Mouse (Mus musculus) megakaryocyte, embryonic 14.5 days (primary cell): ENCODE data around the gene Kcng3. TPM values are rescaled to one million over a fixed set of nuclear protein-coding genes. Genes with fewer than 3 reads are reported as not detected.

ENCODE experiments used
- H3K27me3 ChIP-seq: replicated peaks from 2 replicates; pipeline ENCODE3; 2012; ENCODE audit warnings: inconsistent platforms
- H3K36me3 ChIP-seq: replicated peaks from 2 replicates; pipeline ENCODE3; 2012; ENCODE audit warnings: low read length, inconsistent platforms, mixed read lengths
- H3K4me1 ChIP-seq: 2 replicates; pipeline ENCODE4 v1.6.1; 2012; ENCODE audit warnings: inconsistent platforms
- H3K4me3 ChIP-seq: replicated peaks from 2 replicates; pipeline ENCODE3; 2012; ENCODE audit warnings: moderate library complexity, mild to moderate bottlenecking, inconsistent platforms
- H3K9me3 ChIP-seq: 2 replicates; pipeline ENCODE4 v1.6.1; 2012; ENCODE audit warnings: inconsistent platforms
- FLI1 ChIP-seq: IDR thresholded peaks from 2 replicates; pipeline ENCODE4 v1.6.1; 2012; ENCODE audit warnings: low read length, inconsistent platforms, mixed read lengths
- GATA1 ChIP-seq: IDR thresholded peaks from 3 replicates; pipeline ENCODE4 v1.6.1; 2012; ENCODE audit warnings: mixed read lengths, low read length, inconsistent platforms, borderline replicate concordance
- polyA plus RNA-seq: library from polyadenylated mRNA; stranded (reverse); fragments of >175 nt; gene quantifications from 2 replicates; pipeline ENCODE4 v1.2.3, GENCODE M21; 2012; ENCODE audit warnings: low replicate concordance; ENCODE audit not compliant: insufficient read depth

Kcng3 gene
- polyA plus RNA-seq, 1 experiment = not detected

DNA sequence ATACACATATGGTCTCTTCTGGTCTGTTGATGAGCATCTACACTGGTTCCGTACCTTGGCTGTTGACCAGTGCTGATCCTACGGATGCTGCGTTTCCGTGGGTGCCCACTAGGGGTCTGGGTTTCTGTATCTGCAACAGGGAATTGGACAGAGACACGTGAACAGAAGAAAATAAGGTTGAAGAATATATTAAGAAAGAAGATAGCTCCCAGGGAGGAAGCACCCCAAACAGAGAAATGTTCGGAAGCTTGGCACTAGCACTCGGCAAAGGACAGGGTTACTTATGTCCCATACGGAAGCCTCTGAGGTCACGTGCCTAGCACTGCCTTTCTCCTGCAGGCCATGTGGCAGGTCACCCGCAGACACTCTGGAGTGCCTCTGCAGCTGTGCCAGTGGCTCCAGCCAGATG, 68.0 kb downstream of the Kcng3 start:
- Histone ChIP-seq H3K36me3 (no peaks in the 10 kb centered on the region), H3K4me3 (no peak overlapping the region), H3K9me3 (peaks cover 12% of the 10 kb centered on the region), H3K4me1 (peaks cover 10% of the 10 kb centered on the region), H3K27me3 (peaks cover 9% of the 10 kb centered on the region)
- no peak for TF ChIP-seq GATA1
- TF ChIP-seq FLI1 = no peak

DNA sequence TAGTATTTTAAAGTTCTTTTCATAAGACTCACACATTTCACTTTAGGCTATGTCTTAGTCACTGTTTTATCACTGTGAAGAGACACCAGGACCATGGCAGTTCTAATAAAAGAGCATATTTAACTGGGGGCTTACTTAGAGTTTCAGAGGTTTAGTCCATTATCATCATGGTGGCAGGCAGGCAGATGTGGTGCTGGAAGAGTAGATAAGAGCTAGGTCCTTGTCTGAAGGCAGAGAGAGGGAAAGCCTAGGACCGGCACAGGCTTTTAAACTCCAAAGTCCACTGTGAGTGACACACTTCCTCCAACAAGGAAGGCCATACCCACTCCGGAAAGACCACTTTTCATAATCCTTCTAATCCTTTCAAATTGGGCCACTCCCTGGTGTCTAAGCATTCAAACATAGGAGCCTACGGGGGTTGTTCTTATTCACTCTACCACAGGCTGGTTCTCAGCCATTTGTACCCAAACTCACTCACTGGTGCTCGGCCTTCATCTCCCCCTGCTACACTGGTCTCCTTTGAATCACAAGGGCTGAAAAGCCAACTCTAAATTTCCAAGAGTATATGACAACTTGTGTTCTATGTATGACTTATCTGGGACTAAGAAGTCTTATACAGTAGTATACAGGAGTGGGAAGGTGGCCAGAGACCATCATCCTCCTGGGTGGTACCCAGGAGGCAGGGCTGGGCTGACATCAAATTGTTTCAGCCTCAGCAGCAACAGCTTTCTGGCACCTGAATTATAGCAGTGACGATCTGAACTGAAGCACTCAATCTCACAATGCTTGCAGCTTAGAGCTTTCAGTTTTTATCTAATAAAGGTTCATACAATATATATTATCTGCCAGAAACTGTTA, 69.3 kb downstream of the Kcng3 start:
- H3K4me1 ChIP-seq = peaks cover 10% of the 10 kb centered on the region
- H3K4me3 ChIP-seq = no peak overlapping the region
- H3K27me3 ChIP-seq = peaks cover 8% of the 10 kb centered on the region
- TF ChIP-seq GATA1 = no peak
- no peak for TF ChIP-seq FLI1
- no peaks in the 10 kb centered on the region for H3K36me3 ChIP-seq
- H3K9me3 ChIP-seq = peaks cover 12% of the 10 kb centered on the region

DNA sequence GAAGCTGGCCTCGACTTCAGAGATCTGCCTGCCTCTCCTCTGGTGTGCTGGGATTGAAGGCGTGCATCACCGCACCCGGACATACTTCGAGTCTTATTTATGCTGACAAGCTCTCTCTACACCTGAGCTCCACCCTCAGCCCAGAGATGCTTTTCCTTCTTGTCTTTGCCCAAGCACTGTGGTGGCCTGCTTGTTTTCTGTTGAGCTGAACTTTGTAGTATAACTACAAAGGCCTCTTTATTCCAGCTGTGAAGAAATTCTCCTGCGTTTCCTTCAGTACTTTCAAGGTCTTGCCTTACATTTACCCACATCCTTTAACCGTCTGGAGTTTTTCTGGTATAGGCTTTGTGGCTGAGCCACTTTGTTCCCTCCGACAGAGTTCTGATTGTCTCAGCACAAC, 72.6 kb downstream of the Kcng3 start:
- Histone ChIP-seq H3K4me1 (peaks cover 6% of the 10 kb centered on the region), H3K27me3 (no peaks in the 10 kb centered on the region), H3K36me3 (no peaks in the 10 kb centered on the region), H3K9me3 (peaks cover 18% of the 10 kb centered on the region), H3K4me3 (no peak overlapping the region)
- no peak for TF ChIP-seq FLI1
- TF ChIP-seq GATA1 = no peak

DNA sequence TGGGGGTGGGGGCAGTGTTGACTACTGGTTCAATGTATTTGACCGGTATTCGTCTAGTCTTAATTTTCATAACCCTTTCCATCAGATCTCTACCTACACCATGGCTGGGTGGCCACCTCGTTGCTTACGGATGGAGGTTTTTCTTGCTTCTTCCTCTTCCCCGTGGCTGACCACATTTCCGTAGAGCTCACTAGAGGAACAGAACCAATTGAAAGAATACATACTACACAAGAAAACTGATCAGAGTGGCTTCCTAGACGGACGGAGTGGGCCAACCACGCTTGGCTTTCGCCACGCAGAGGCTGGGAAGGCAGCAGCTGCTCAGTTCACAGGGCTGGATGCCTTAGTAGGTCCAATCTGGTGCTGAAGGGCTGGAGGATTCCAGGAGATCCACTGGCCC, 75.9 kb downstream of the Kcng3 start:
- no peak for TF ChIP-seq FLI1
- TF ChIP-seq GATA1 = no peak
- no peak overlapping the region for H3K4me3 ChIP-seq

DNA sequence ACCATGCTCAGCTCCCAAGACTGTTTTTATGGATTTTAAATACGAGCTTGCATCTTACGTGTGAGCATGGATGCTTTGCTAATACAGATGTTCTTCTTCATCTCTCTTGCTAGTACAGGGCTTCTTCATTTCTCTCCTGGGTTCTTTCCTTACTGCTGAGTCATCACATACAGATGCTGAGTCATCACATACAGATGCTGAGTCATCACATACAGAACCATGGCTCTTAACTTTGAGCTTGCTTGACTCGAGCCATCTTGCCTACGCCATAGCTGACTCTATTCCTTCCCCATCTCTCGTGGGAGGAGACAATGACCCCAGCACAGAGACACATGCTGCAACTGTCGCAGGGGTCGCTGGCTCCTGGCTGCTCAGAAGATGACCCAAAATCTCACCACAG, 76.7 kb downstream of the Kcng3 start:
- Histone ChIP-seq H3K36me3 (no peaks in the 10 kb centered on the region), H3K4me3 (no peak overlapping the region), H3K27me3 (no peaks in the 10 kb centered on the region), H3K9me3 (0 out of 2 replicates have a peak, but pooled peaks cover 7% of the 10 kb centered on the region), H3K4me1 (peaks cover 9% of the 10 kb centered on the region)
- TF ChIP-seq FLI1 (no peak), GATA1 (no peak)

More for the DNA sequence above, 75.9 kb downstream of the Kcng3 start:
- Histone ChIP-seq H3K27me3 (no peaks in the 10 kb centered on the region), H3K4me1 (peaks cover 9% of the 10 kb centered on the region), H3K36me3 (no peaks in the 10 kb centered on the region), H3K9me3 (0 out of 2 replicates have a peak, but pooled peaks cover 7% of the 10 kb centered on the region)

DNA sequence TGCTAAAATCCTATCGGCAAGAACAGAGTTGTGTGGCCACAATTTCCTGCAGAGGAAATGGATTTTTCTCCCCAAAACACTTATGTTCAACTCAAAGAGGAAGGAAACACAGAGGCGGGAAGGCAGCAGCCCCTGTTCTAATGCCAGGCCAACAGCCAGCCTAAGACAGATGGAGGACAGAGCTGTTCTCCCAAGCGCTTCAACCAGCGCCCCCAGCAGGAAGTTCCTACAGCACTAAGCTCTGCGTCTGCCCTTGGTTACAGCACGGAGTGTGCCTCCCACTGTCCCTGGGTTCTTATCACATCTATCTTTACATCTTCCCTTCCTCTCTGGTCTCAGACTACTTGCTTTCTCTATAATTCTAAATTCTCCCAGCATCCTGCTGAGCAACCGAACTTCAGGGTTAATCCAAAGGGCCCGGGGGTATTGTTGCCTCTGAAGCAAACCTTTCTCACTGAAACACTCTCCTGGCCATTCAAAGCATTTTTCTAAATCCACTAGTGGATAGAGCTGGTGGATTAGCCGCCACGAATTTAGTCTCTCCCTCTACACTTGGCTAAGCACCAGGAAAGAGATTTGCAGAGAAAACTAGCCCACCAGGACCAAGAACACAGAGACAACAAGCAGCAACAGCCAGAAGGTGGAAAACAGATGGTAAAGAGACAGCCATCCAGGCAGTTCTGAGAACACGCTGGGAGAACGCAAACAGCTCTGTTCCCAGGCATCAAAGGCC, 83.0 kb downstream of the Kcng3 start:
- TF ChIP-seq FLI1 (no peak), GATA1 (no peak)
- Histone ChIP-seq H3K36me3 (no peaks in the 10 kb centered on the region), H3K4me3 (peak overlapping the region; percentile 83), H3K27me3 (peaks cover 17% of the 10 kb centered on the region), H3K4me1 (peaks cover 29% of the 10 kb centered on the region), H3K9me3 (peaks cover 5% of the 10 kb centered on the region; the same call in 1 of the 2 replicates)

DNA sequence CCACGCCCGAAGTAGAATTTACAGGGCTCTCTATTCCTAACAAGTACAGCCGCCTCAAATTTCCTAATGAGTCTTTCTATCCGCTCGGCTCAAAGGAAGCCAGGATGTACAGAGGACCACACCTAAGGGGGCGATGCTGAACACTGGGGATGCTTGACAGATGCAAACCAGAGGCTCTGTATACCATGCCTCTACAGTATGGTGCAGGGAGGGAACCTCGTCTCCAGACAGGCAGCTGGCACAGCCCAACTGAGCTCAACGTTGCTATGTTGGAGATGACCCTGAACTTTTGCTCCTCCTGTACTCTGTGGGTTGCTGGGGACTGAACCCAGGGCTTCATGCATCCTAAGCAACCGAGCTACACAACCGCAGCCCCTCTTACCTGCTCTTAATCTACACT, 84.5 kb downstream of the Kcng3 start:
- H3K27me3 ChIP-seq = peaks cover 24% of the 10 kb centered on the region
- peaks cover 22% of the 10 kb centered on the region for H3K4me1 ChIP-seq
- no peaks in the 10 kb centered on the region for H3K36me3 ChIP-seq
- no peak overlapping the region for H3K4me3 ChIP-seq
- TF ChIP-seq FLI1 (no peak), GATA1 (no peak)
- H3K9me3 ChIP-seq = peaks cover 5% of the 10 kb centered on the region; the same call in 1 of the 2 replicates

DNA sequence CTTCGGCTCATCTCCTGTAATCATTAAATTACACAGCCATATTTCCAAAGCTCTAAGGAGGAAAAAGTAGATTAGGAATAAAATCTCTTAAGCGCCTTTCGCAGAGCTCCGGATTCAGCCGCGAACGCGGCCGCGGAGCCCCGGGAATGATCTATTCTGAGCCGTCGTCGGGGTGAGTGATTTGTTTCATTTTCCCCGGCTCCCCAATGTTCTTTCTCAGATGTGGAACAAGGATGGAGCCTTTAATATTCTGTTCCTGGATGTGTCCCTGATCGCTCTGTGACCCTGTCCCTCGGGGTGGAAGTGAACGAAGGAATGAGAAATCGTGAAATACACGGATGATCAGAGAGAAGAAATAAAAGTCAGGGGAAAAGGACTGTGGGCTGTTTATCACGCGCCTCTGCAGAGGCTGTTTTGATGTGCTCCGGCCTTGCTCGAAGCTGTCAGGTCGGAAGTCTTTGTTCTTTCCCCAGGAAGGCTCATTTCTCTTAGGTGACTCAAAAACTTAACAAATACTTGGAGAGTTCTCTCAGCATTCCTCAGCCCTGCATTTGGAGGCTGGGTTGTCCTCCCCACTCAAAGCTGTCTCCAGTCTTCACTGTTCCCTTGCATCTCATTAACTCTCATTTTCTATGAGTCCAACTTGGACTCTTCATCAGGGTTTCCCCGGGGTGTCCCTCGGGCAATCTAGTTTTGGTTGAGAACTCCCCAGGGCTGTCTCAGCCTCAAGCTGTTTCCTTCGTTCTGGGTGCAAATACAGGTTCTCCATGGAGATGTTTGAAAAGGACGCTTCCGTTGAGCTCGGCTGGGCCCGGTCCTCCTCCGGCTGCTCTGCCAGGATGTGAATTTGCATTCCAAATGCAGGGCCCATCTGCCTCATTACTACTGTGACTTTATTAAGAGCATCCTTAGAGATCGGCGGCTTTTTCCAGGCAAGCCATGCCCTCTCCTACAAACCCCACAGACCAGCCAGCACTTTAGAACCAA, 85.6 kb downstream of the Kcng3 start:
- H3K4me1 ChIP-seq = peaks cover 20% of the 10 kb centered on the region
- peaks cover 5% of the 10 kb centered on the region; the same call in 1 of the 2 replicates for H3K9me3 ChIP-seq
- H3K4me3 ChIP-seq = no peak overlapping the region
- H3K36me3 ChIP-seq = no peaks in the 10 kb centered on the region
- no peak for TF ChIP-seq FLI1
- H3K27me3 ChIP-seq = peaks cover 29% of the 10 kb centered on the region

DNA sequence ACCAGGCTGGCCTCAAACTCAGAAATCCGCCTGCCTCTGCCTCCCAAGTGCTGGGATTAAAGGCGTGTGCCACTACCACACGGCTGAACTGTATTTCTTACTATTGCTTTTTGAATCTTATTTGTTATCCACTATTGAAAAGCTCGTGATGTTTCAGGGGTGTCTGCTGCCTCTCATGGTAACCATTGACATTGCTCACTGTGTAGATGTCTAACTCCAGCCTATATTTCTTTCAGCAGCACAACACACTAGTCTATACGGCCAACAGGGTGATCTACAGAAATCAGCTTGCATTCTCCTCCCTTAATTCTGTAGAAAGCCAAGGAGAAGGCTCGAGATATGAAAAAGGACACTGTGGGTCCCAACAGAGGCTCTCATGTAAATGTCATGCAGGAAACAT, 86.4 kb downstream of the Kcng3 start:
- Histone ChIP-seq H3K9me3 (peaks cover 5% of the 10 kb centered on the region; the same call in 1 of the 2 replicates), H3K36me3 (no peaks in the 10 kb centered on the region), H3K4me1 (peaks cover 20% of the 10 kb centered on the region), H3K27me3 (peaks cover 35% of the 10 kb centered on the region), H3K4me3 (no peak overlapping the region)
- TF ChIP-seq FLI1 (no peak), GATA1 (no peak)
